Mouse (Mus musculus): Measurements from ENCODE around the gene Gm8094. TPM values are rescaled to one million over a fixed set of nuclear protein-coding genes. Genes with fewer than 3 reads are reported as not detected.
A peak's percentile ranks its signal among the peaks of the same experiment; 100 is the strongest.
"Not testable (repeated sequence)": the region's sequence is repeated elsewhere in the genome, so short reads cannot be mapped to it uniquely, and the experiment has no call there.

Gm8094 gene
- polyA plus RNA-seq (2016; fragmentation: Nextera tagmentation; extraction: Ambion mirVana), result not detected in 2 replicates

DNA sequence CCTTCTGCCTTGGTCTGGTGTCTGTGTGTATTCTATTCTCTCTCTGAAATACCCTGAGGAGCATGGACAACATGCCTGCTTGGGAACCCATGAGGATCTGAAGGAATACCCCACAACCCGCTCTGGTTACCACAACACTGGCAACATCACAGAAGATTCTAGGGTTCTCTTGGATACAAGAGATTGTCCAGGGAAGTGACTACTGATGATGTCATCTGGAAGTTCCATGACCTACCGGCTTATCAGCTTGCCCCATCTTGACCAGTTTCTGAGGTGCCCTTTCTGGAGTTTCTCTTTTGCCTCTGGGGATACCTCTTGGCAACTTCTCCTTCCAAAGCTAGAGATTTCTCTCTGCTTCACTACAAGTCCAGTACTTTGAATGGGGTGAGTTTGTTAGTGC is at the start of gene Gm8094:
Gene Gm8094 (minus strand): TSS at position 101 of the 400 bp plus-strand sequence.
- H3K4me1 ChIP-seq; H3K27ac ChIP-seq (replicated peaks); H3K4me3 ChIP-seq; H3K4me2 ChIP-seq (replicated peaks); H3K9ac ChIP-seq (replicated peaks); H3K9me3 ChIP-seq; H3K27me3 ChIP-seq; H3K36me3 ChIP-seq; ATAC-seq (ENCODE audit: low FRiP score, low read depth): not testable (repeated sequence)
- 88% methylated on average over 2 of the region's 2 CpGs for WGBS

DNA sequence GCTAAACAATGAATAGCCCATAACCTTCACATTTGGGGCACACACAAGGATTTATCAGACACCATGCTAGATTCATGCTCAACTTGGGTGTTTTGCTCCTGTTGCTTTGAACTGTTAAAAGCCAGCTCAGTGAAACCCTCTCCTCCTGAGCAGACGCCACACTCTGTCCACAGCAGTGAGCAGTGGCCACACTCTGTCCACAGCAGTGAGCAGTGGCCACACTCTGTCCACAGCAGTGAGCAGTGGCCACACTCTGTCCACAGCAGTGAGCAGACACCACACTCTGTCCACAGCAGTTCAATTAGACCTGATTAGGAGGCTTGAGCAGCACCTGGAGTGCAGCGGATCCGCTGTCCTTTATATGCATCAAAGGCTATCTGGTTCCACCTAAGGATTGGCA is 43.2 kb upstream of the Gm8094 start:
- H3K4me1 ChIP-seq; H3K4me2 ChIP-seq (replicated peaks); ATAC-seq (ENCODE audit: low FRiP score, low read depth); H3K9ac ChIP-seq (replicated peaks); H3K9me3 ChIP-seq; H3K4me3 ChIP-seq; H3K27me3 ChIP-seq; H3K36me3 ChIP-seq; H3K27ac ChIP-seq (replicated peaks): not testable (repeated sequence)
- 92% methylated on average over 3 of the region's 3 CpGs for WGBS

DNA sequence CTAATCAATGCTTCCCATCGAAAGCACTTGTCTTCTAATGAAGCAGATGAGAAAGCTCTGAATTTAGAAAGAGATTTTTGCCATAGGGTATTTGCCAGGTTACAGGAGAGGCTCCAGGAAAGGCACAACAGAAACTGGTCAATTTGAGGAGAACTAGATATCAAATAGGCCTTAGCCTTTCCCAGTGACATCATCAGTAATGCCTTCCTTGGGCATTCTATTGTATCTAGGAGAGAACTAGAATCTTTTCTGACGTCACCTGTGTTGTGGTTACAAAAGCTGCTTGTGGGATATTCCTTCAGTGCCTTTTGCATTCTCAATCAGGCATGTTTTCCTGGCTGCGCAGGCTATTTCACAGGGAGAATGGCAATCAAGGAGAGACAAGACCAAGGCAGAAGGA is 23.9 kb upstream of the Gm8094 start, which contains the start of gene Gm8104:
Gene Gm8104 (plus strand): TSS at position 301 of the 400 bp plus-strand sequence.
- H3K27ac ChIP-seq (replicated peaks); H3K36me3 ChIP-seq; H3K4me1 ChIP-seq; H3K4me3 ChIP-seq; H3K4me2 ChIP-seq (replicated peaks); H3K9me3 ChIP-seq; H3K27me3 ChIP-seq; ATAC-seq (ENCODE audit: low FRiP score, low read depth); H3K9ac ChIP-seq (replicated peaks): not testable (repeated sequence)
- WGBS, result 75% methylated on average over 3 of the region's 3 CpGs

DNA sequence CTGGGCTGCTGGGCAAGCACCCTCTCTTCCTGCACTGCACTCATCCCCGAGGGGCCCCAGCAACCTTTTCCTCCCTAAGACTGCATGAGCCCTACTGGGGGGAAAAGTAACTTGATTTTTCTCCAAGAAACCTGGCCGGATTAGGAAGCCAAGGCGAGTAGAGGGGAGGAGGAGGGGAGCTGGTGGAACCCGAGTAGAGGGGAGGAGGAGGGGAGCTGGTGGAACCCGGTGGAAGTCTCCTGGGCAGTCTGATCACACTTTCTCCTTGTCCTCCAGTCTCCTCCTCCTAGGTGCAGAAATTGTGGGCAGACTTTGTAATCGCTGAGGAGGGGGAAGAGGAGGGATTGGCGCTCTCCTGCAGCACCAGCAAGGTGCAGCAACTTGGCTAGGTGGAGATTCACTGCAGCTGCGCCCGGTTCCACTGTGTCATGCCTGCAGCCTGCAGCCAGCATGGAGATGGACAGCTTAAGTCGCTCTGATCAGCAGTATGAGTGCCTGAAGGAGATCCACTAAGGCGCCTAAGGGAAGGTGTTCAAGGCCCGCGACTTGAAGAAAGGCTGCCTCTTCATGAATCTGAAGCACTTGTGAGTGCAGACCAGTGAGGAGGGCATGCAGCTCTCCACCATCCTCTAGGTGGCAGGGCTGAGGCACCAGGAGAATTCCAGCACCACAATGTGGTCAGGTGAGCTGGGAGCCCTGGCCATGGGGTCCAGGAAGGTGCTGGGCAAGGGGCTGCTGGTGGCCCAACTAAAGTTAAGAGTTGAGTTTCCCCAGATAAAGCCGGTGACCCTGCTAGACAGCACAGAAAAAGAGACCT is 12.9 kb upstream of the Gm8094 start:
- H3K36me3 ChIP-seq; H3K4me1 ChIP-seq; H3K9ac ChIP-seq (replicated peaks); H3K9me3 ChIP-seq; H3K27ac ChIP-seq (replicated peaks); H3K4me2 ChIP-seq (replicated peaks); H3K27me3 ChIP-seq; H3K4me3 ChIP-seq: not testable (repeated sequence)
- WGBS, result 42% methylated on average over 1 of the region's 14 CpGs
- 0 out of 2 replicates have a peak, but pooled peaks have one; percentile 47 for ATAC-seq (ENCODE audit: low FRiP score, low read depth)

DNA sequence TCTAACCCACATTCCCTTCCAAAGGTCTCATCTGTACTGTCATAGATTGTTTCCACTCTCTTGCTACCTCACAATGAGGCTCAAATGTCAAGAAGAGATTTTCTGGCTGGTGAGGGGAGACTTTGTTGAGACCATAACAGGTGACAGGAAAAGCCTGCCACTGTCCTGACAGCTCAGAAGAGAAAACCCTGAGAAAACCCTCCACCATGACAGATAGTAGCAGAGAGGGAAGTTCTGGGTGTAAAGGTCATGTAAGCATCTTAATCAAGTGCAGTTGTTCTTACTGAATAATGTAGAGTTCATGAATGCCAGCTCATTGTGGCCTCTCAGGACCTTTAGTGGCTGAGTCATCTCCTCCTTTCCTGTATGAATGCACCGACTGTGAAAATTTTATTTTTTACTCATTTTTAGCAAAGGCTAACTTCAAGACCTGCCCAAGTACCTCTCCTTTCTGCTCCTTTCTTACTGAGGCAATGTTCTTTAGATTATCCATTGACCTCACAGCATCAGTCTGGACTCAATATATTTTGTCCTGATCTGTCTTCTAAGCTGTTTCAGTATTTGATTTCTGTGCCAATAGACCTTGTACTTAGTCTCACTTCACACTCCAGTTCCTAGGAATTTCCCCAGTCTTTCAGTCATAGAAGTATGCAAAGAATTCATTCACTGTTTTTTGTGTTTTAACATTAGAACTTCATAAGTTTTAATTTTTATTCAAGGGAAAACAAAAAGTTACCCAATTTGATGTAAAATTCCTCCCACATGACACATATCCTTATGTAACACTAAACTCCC is 8.7 kb upstream of the Gm8094 start:
- not testable (repeated sequence) for H3K4me2 ChIP-seq (replicated peaks); H3K27ac ChIP-seq (replicated peaks); ATAC-seq (ENCODE audit: low FRiP score, low read depth); H3K4me1 ChIP-seq; H3K27me3 ChIP-seq; H3K36me3 ChIP-seq; H3K4me3 ChIP-seq; H3K9me3 ChIP-seq; H3K9ac ChIP-seq (replicated peaks)
- 67% methylated on average over 1 of the region's 1 CpGs for WGBS

DNA sequence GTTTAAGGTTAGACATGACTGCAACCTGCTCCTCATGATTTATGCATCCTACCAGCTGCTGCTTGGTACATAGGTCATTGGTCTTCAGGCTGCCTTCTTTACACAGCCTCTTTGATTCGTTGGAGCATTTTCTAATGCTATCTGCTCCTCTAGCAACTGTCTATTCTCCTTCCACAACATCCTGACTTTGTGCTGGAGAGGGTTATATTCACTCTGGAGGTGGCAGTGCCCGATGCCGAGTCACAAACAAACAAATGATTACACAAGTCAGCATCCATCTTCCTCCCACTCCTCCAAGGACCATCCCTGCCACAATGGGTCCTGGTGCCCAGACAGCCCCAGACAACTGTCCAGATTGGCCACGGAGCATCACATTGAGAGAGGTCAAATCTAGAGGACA is 16.3 kb downstream of the Gm8094 start:
- not testable (repeated sequence) for H3K4me3 ChIP-seq; H3K4me2 ChIP-seq (replicated peaks); H3K9me3 ChIP-seq; ATAC-seq (ENCODE audit: low FRiP score, low read depth); H3K4me1 ChIP-seq; H3K27me3 ChIP-seq; H3K9ac ChIP-seq (replicated peaks); H3K27ac ChIP-seq (replicated peaks); H3K36me3 ChIP-seq
- WGBS, result 71% methylated on average over 4 of the region's 4 CpGs

DNA sequence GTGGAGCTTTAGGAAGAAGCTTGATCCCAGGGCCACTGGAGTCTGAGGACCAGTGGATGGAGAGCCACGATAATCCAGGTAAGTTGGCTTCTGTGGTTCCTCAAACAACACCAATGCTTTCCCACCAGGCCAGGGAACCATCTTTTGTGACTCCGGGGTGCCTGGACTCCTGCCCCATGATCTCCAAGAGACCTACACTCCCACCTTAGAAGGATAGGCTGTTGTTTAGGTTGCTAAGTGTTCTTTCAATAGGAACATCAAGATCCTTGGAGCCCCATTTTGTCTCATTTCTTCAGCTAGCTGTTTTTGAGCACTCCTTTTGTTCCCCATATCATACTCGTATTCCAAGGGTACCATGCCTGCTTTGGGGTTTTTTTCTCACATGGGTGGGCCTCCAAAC is 18.4 kb downstream of the Gm8094 start:
- H3K4me2 ChIP-seq (replicated peaks); H3K9ac ChIP-seq (replicated peaks); H3K9me3 ChIP-seq; H3K4me3 ChIP-seq; H3K27ac ChIP-seq (replicated peaks); H3K36me3 ChIP-seq; H3K4me1 ChIP-seq; H3K27me3 ChIP-seq; ATAC-seq (ENCODE audit: low FRiP score, low read depth): not testable (repeated sequence)
- 79% methylated on average over 3 of the region's 3 CpGs for WGBS

Other genes starting within 250 kb of the Gm8094 start
- gene Gm21977, start 223.2 kb downstream of the Gm8094 start, polyA plus RNA-seq (2016; fragmentation: Nextera tagmentation; extraction: Ambion mirVana), result not detected in 2 replicates
- gene Gm8082, start 83.0 kb downstream of the Gm8094 start, polyA plus RNA-seq (2016; fragmentation: Nextera tagmentation; extraction: Ambion mirVana), result not detected in 2 replicates
- not detected in 2 replicates for gene Gm10376, start 61.0 kb downstream of the Gm8094 start, polyA plus RNA-seq (2016; fragmentation: Nextera tagmentation; extraction: Ambion mirVana)
- gene Gm8104, start 24.0 kb upstream of the Gm8094 start, polyA plus RNA-seq (2016; fragmentation: Nextera tagmentation; extraction: Ambion mirVana), result not detected in 2 replicates
- not detected in 2 replicates for gene Gm7233, start 103.2 kb upstream of the Gm8094 start, polyA plus RNA-seq (2016; fragmentation: Nextera tagmentation; extraction: Ambion mirVana)
- not detected in 2 replicates for gene Gm8122, start 158.7 kb upstream of the Gm8094 start, polyA plus RNA-seq (2016; fragmentation: Nextera tagmentation; extraction: Ambion mirVana)
- not detected in 2 replicates for gene Gm8126, start 182.0 kb upstream of the Gm8094 start, polyA plus RNA-seq (2016; fragmentation: Nextera tagmentation; extraction: Ambion mirVana)
- gene Gm9732, start 198.4 kb upstream of the Gm8094 start, polyA plus RNA-seq (2016; fragmentation: Nextera tagmentation; extraction: Ambion mirVana), result not detected in 2 replicates
- gene Gm8127, start 217.2 kb upstream of the Gm8094 start, polyA plus RNA-seq (2016; fragmentation: Nextera tagmentation; extraction: Ambion mirVana), result not detected in 2 replicates